Mouse (Mus musculus) stomach, postnatal 0 days (tissue): ENCODE results near the gene Copb2.

Source experiments
- CTCF ChIP-seq: IDR thresholded peaks from 2 replicates; pipeline ENCODE4 v1.5.1; 2016; ENCODE audit warnings: antibody characterized with exemption, low read depth, mild to moderate bottlenecking, moderate library complexity
- EP300 ChIP-seq: optimal IDR thresholded peaks from 2 replicates; pipeline ENCODE3; 2016; ENCODE audit warnings: antibody characterized with exemption

GRCm38 (mm10) chr9:98524786-98525542, 38.6 kb upstream of the Copb2 start:
- TF ChIP-seq EP300, result no peak
- no peak for TF ChIP-seq CTCF
